Mouse (Mus musculus) layer of hippocampus, adult 18-20 months (tissue): ENCODE results near the gene Cts8. TPM values are rescaled to one million over a fixed set of nuclear protein-coding genes. Genes with fewer than 3 reads are reported as not detected.
A peak's percentile ranks its signal among the peaks of the same experiment; 100 is the strongest.

Experiments
- DNase-seq, 2 experiments: peaks; one replicate each; pipeline ENCODE4 v3.0.0; 2022; ENCODE audit warnings: low spot score in 2 of 2
- long read RNA-seq: library from polyadenylated mRNA; stranded (forward); transcript quantifications from one replicate; pipeline ENCODE4 v2.0.0, GENCODE M21; 2021
- total RNA-seq, 2 experiments: library from RNA; stranded (reverse); gene quantifications; 2 replicates each; pipeline ENCODE4 v1.2.3; 2021

Gene Cts8
- total RNA-seq, result not detected
- long read RNA-seq, result 0 reads

- no peak for DNase-seq
Observed at GRCm38 (mm10) chr13:61255258-61255657, at the start of gene Cts8. Gene Cts8 (minus strand): TSS chr13:61255358.

- no peak for DNase-seq
Observed at GRCm38 (mm10) chr13:61288739-61289138, 33.6 kb upstream of the Cts8 start, which contains the start of gene Gm49398. Gene Gm49398 (minus strand): TSS chr13:61288839.

- DNase-seq, result peak; percentile 1 to 59
Observed at GRCm38 (mm10) chr13:61241076-61241947, 13.8 kb downstream of the Cts8 start.

DNA sequence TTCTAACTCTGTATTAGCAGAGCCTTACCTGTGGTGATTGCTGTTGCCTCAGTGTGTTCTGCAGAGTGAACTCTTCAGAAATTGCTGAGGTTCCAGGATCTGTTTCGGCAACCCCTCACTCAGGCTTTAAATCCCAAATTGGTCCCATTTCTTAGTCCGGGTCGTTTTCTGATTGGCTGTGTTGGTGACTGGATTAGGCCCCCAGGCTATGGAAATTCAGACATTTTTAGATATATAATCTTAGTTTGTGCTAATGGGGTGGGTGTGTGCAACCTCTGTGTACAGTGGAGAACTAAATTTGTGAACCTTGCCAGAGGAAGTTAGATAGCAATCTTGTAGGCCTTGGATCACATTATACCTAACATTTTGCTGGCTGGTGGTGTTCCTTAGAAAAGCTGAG lies 51.8 kb downstream of the Cts8 start, which contains the start of gene Cts6:
Cts6 (minus strand) TSS at position 101 of the 400 bp plus-strand sequence.
- no peak for DNase-seq

Other genes with a start within 250 kb of the Cts8 start
- gene Ctsj, start 249.4 kb downstream of the Cts8 start, total RNA-seq, result not detected
- gene Ctsq, start 214.7 kb downstream of the Cts8 start, total RNA-seq, result not detected
- not detected for gene Ctsr, start 91.1 kb downstream of the Cts8 start, total RNA-seq
- not detected for gene Cts6, start 51.9 kb downstream of the Cts8 start, total RNA-seq
- gene Gm49398, start 33.5 kb upstream of the Cts8 start, total RNA-seq, result not detected
- not detected for gene Cts7, start 102.8 kb upstream of the Cts8 start, total RNA-seq